12 mouse cellular contexts compared by ENCODE assay signal in genomic region chr7:140890636-140891035, GRCm38 (mm10). TPM values are rescaled to one million over a fixed set of nuclear protein-coding genes. Genes with fewer than 3 reads are reported as not detected.
DNase-seq lines count a peak whose midpoint lies in the region; ATAC-seq lines count a peak whose summit lies in the region.
"Not testable (repeated sequence)": the region's sequence is repeated elsewhere in the genome, so short reads cannot be mapped to it uniquely, and the experiment has no call there.
"Had no signal": no experiment of that assay in that cellular context is flagged by ENCODE, and none has a peak within 500 bp of the region (broad histone marks: within the 10 kb centered on the region; RNA-seq: fewer than 3 reads in every experiment).

No protein-coding gene starts in this region.

- in situ Hi-C loops in ES-E14 (cut with MboI; ENCODE audit: low sequenced_read_pairs in 2 of 2, unreplicated experiment in 2 of 2) = loop anchor here in 1 of 2 experiments (10.0 kb wide), 1 partner anchor 46 kb away; the partner anchor contains the start of genes Odf3 and Scgb1c1

- not testable (repeated sequence) for H3K27ac ChIP-seq in ES-E14 (ENCODE audit: insufficient read depth, low read depth, low read length, poor library complexity, severe bottlenecking)

- DNase-seq in ES-E14 (ENCODE audit: low read depth, low spot score) = not testable (repeated sequence)

- H3K9ac ChIP-seq in ES-E14 (ENCODE audit: insufficient read depth, low read depth, low read length, poor library complexity, severe bottlenecking) = 0 out of 2 replicates have a peak overlapping the region, but pooled peaks have one; percentile 27

- peaks cover 44% of the 10 kb centered on the region for H3K36me3 ChIP-seq in ES-E14 (ENCODE audit: control insufficient read depth, insufficient read depth, low read length, poor library complexity, severe bottlenecking)

- H3K4me3 ChIP-seq in ES-E14 (ENCODE audit: insufficient read depth in 1 of 2, low read depth in 1 of 2, low read length in 2 of 2, poor library complexity in 1 of 2, severe bottlenecking in 1 of 2) = not testable (repeated sequence)

- not testable (repeated sequence) for H3K4me1 ChIP-seq in ES-E14 (ENCODE audit: control insufficient read depth in 2 of 2, insufficient read depth in 2 of 2, low read length in 2 of 2, poor library complexity in 1 of 2)

- H3K9me3 ChIP-seq in ES-E14 (ENCODE audit: control insufficient read depth, insufficient read depth, low read depth, low read length) = not testable (repeated sequence)

- peak; percentile 34 for ATAC-seq in CD4-positive, CD25-positive, alpha-beta regulatory T cell, adult 4 months
- ATAC-seq in granulocyte monocyte progenitor cell, adult 5-6 weeks (replicated peaks; ENCODE audit: poor library complexity, severe bottlenecking) = peak; percentile 56; the same call in 1 of the 2 replicates
- ATAC-seq in megakaryocyte, adult 5-6 weeks (ENCODE audit: poor library complexity, severe bottlenecking) = peak; percentile 63; the same call in 1 of the 2 replicates
- ATAC-seq in megakaryocyte progenitor cell, adult 5-6 weeks (replicated peaks; ENCODE audit: poor library complexity) = peak; percentile 46; the same call in 1 of the 2 replicates
- ATAC-seq in neutrophil, adult 5-6 weeks (ENCODE audit: extremely low read depth, insufficient number of reproducible peaks, low FRiP score, poor library complexity, severe bottlenecking) = 0 out of 2 replicates have a peak, but pooled peaks have one; percentile 44

RNA-seq across cellular contexts. Expression of gene Sirt3, which starts 8.5 kb away (rescaled TPM):
- 10 to 100 TPM in 1 of 2 experiments, 1 to 10 TPM in 1; 9.4 to 12.6 TPM for polyA plus RNA-seq in CD4-positive, CD25-positive, alpha-beta regulatory T cell, adult 4 months (2017; shearing (Covaris generic))
- total RNA-seq in ES-E14 (2012; rRNA removed) = 18.2 and 26.3 TPM in 2 replicates
- 66.7 and 71.3 TPM in 2 replicates for total RNA-seq in granulocyte monocyte progenitor cell, adult 5-6 weeks (2014; fragmentation: Nextera tagmentation)
- total RNA-seq in granulocyte monocyte progenitor cell, adult 5-6 weeks (2017) = 28.7 and 32.7 TPM in 2 replicates
- 7.9 and 9.1 TPM in 2 replicates for total RNA-seq in megakaryocyte, adult 5-6 weeks (2015)
- 6.7 and 9.5 TPM in 2 replicates for total RNA-seq in megakaryocyte, adult 5-6 weeks (2017)
- total RNA-seq in megakaryocyte progenitor cell, adult 5-6 weeks (2015) = 22.9 and 23.0 TPM in 2 replicates
- 30.0 and 31.9 TPM in 2 replicates for total RNA-seq in megakaryocyte progenitor cell, adult 5-6 weeks (2017)
- 14.5 and 20.1 TPM in 2 replicates for total RNA-seq in neutrophil, adult 5-6 weeks (2017)

RNA-seq across cellular contexts. Expression of gene Psmd13, which starts 8.9 kb away (rescaled TPM):
- polyA plus RNA-seq in CD4-positive, CD25-positive, alpha-beta regulatory T cell, adult 4 months (2017; shearing (Covaris generic)) = 100 to 1,000 TPM in 1 of 2 experiments, 10 to 100 TPM in 1; 94.9 to 150 TPM
- 164 and 199 TPM in 2 replicates for total RNA-seq in ES-E14 (2012; rRNA removed)
- 111 and 117 TPM in 2 replicates for total RNA-seq in granulocyte monocyte progenitor cell, adult 5-6 weeks (2014; fragmentation: Nextera tagmentation)
- 229 and 237 TPM in 2 replicates for total RNA-seq in granulocyte monocyte progenitor cell, adult 5-6 weeks (2017)
- 87.5 and 89.5 TPM in 2 replicates for total RNA-seq in megakaryocyte, adult 5-6 weeks (2015)
- 165 and 167 TPM in 2 replicates for total RNA-seq in megakaryocyte, adult 5-6 weeks (2017)
- 85.9 and 103 TPM in 2 replicates for total RNA-seq in megakaryocyte progenitor cell, adult 5-6 weeks (2015)
- 197 and 208 TPM in 2 replicates for total RNA-seq in megakaryocyte progenitor cell, adult 5-6 weeks (2017)
- 96.6 and 110 TPM in 2 replicates for total RNA-seq in neutrophil, adult 5-6 weeks (2017)

RNA-seq across cellular contexts. Expression of gene Cox8b, which starts 9.6 kb away (rescaled TPM):
- polyA plus RNA-seq in CD4-positive, CD25-positive, alpha-beta regulatory T cell, adult 4 months (2017; shearing (Covaris generic)) = not detected
- total RNA-seq in ES-E14 (2012; rRNA removed) = not detected in 2 replicates
- total RNA-seq in granulocyte monocyte progenitor cell, adult 5-6 weeks (2014; fragmentation: Nextera tagmentation) = not detected in 2 replicates
- total RNA-seq in granulocyte monocyte progenitor cell, adult 5-6 weeks (2017) = not detected in 2 replicates
- total RNA-seq in megakaryocyte, adult 5-6 weeks (2015) = not detected in 2 replicates
- not detected in 2 replicates for total RNA-seq in megakaryocyte, adult 5-6 weeks (2017)
- total RNA-seq in megakaryocyte progenitor cell, adult 5-6 weeks (2015) = not detected in 2 replicates
- total RNA-seq in megakaryocyte progenitor cell, adult 5-6 weeks (2017) = not detected in 2 replicates
- total RNA-seq in neutrophil, adult 5-6 weeks (2017) = not detected in 2 replicates
- total RNA-seq: CH12.LX, G1E, MEL had no signal
- polyA plus RNA-seq: activated CD4-positive, CD25-positive, alpha-beta regulatory T cell, adult 4 months; brain, embryonic 14.5 days; G1E; Patski had no signal

RNA-seq across cellular contexts. Expression of gene Nlrp6, which starts 30.1 kb away (rescaled TPM):
- not detected for polyA plus RNA-seq in CD4-positive, CD25-positive, alpha-beta regulatory T cell, adult 4 months (2017; shearing (Covaris generic))
- total RNA-seq in ES-E14 (2012; rRNA removed) = 0.27 and 0.74 TPM in 2 replicates
- total RNA-seq in granulocyte monocyte progenitor cell, adult 5-6 weeks (2014; fragmentation: Nextera tagmentation) = not detected in 2 replicates
- total RNA-seq in granulocyte monocyte progenitor cell, adult 5-6 weeks (2017) = not detected in 2 replicates
- total RNA-seq in megakaryocyte, adult 5-6 weeks (2015) = not detected in 2 replicates
- total RNA-seq in megakaryocyte, adult 5-6 weeks (2017) = not detected in 2 replicates
- not detected in 2 replicates for total RNA-seq in megakaryocyte progenitor cell, adult 5-6 weeks (2015)
- not detected in 2 replicates for total RNA-seq in megakaryocyte progenitor cell, adult 5-6 weeks (2017)
- 0.47 TPM in 1 of 2 replicates, not detected in the other for total RNA-seq in neutrophil, adult 5-6 weeks (2017)
- total RNA-seq: MEL had no signal
- polyA plus RNA-seq: activated CD4-positive, CD25-positive, alpha-beta regulatory T cell, adult 4 months; Patski had no signal

RNA-seq across cellular contexts. Expression of gene Bet1l, which starts 33.3 kb away (rescaled TPM):
- polyA plus RNA-seq in CD4-positive, CD25-positive, alpha-beta regulatory T cell, adult 4 months (2017; shearing (Covaris generic)) = 10 to 100 TPM; 42.8 to 60.4 TPM
- 21.6 and 31.5 TPM in 2 replicates for total RNA-seq in ES-E14 (2012; rRNA removed)
- 15.2 and 21.9 TPM in 2 replicates for total RNA-seq in granulocyte monocyte progenitor cell, adult 5-6 weeks (2014; fragmentation: Nextera tagmentation)
- 20.9 and 21.9 TPM in 2 replicates for total RNA-seq in granulocyte monocyte progenitor cell, adult 5-6 weeks (2017)
- 12.9 and 13.2 TPM in 2 replicates for total RNA-seq in megakaryocyte, adult 5-6 weeks (2015)
- total RNA-seq in megakaryocyte, adult 5-6 weeks (2017) = 15.5 and 37.7 TPM in 2 replicates
- 9.9 and 12.3 TPM in 2 replicates for total RNA-seq in megakaryocyte progenitor cell, adult 5-6 weeks (2015)
- 21.8 and 24.6 TPM in 2 replicates for total RNA-seq in megakaryocyte progenitor cell, adult 5-6 weeks (2017)
- 28.3 and 47.1 TPM in 2 replicates for total RNA-seq in neutrophil, adult 5-6 weeks (2017)
